Mouse (Mus musculus) spleen, embryonic (tissue): ENCODE measurements around the gene Gp1ba.

ENCODE experiments used
- CTCF ChIA-PET: fragments of 350-600 bp; sonication (Branson Sonifier 250); formaldehyde crosslinking; loops from one replicate; lab custom pipeline; 2022; lab: Charles Lee

The Gp1ba gene

DNA sequence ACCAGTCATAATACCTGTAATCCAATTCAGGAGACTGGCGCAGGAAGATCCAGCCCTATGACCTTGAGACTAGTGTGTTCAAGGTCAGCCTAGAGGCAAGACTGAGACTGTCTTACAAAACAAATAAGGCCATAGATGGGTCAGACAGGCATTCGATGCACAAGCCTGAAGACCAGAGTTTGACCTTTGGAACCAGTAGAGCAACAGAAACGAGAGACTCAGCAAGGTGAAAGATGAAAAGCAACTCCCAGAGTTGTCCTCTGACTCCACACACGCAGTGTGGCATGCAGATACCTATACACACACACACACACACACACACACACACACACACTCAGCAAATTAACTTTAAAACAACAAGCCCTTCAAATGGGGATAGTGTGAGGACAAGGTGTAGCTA, 12.0 kb upstream of the Gp1ba start:
- CTCF ChIA-PET, result no interaction called here

DNA sequence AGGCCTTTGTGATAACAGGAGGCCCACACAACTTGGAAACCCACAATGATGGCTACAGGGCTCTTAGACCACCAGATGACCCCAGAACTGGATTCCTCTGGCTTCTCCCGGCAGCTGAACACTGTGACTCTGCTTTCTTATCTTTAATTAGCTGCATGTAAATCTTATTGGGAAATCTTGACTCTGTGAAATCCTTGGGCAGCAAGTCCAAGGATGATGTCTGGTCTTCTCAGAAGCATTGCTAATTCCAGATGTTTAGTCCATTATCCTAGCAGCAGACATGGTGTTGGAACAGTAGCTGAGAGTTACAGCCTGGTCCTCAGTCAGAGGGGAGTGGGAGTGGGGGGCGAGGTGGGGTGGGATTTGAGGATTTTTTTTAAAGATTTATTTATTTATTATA, 10.5 kb upstream of the Gp1ba start:
- CTCF ChIA-PET, result interaction anchor here (1.0 to 1.3 kb wide), 2 partner anchors 76 to 128 kb away, joined by 3 read pairs; no protein-coding TSS in a partner anchor

DNA sequence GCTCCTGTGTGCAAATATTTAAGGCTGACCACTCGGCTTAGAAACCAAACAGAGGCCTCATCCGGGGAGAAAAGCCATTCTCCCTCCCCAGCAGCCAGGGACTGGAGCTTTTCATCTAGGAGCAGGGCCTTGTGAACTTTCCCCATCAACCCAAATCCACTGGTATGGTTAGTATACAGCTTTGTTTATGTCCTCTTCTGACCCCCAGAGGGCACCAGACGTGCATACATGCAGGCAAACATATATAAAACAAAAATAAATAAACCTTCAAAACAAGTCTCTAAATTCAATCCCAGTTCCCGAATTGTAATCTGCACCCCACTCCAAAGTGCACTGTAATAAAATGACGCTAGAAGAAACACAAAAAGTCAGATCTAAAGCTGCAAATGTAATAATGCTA, 9.4 kb upstream of the Gp1ba start:
- CTCF ChIA-PET, result interaction anchor here (0.7 to 1.3 kb wide), 4 partner anchors 75 to 216 kb away, joined by 3 to 10 read pairs (median 3); no protein-coding TSS in a partner anchor

DNA sequence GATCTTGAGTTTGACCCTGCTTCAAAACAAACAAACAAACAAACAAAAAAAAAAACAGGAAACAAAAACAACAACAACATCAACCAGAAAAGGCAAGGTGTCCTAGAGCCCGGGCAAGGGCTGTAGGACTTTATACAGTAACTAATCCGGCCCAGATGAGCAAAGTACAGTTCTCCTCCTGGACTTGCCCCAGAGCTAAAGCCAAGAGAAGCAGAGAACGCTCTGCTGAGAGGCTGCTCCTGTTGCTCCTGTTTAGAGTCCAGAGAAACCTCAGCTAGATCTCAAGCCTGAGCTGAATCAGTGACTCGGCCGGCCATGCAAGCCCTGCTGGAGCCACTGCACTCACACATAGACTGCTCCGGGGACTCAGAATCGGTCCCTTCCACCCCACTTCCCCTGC, 8.8 kb upstream of the Gp1ba start:
- CTCF ChIA-PET, result interaction anchor here (0.9 to 1.1 kb wide), 2 partner anchors 127 to 216 kb away, joined by 3 to 10 read pairs; no protein-coding TSS in a partner anchor

DNA sequence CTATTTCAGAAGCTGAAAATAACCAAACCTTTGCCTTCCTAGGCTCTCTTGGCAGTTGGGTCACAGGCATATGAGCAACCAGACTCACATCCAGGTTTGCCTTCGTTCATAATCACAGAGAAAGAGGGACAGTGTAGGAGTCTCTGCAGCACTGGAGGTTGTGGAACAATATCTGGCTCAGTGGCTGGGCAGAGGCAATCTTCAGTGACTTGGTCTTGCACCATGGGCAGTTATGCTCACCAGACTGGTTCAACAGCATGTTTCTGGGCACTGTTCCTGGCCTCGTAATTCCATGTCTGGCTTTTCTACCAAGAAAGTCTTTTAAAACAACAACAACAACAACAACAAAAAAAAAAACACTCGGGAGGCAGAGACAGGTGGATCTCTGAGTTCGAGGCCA, 3.3 kb upstream of the Gp1ba start:
- CTCF ChIA-PET, result no interaction called here

DNA sequence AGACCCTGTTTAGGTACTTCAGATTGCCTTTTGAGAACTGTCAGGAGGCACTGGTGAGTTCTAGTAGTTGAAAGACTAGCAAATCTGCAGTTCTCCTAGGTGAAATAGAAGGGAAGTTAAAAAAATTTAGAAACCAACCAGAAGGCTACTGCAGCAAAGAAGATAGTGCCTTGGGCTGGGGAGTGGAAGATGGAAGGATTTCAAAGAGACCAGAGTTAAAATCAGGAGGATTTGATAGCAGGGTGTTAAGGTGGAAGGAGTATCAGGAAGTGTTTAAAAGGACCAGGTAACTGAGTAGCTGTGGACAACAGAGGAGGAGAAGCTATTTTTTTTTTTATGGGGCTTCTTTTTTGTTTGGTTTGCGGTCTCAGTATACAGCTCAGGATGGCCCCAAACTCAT, 1.2 kb upstream of the Gp1ba start:
- CTCF ChIA-PET, result no interaction called here

DNA sequence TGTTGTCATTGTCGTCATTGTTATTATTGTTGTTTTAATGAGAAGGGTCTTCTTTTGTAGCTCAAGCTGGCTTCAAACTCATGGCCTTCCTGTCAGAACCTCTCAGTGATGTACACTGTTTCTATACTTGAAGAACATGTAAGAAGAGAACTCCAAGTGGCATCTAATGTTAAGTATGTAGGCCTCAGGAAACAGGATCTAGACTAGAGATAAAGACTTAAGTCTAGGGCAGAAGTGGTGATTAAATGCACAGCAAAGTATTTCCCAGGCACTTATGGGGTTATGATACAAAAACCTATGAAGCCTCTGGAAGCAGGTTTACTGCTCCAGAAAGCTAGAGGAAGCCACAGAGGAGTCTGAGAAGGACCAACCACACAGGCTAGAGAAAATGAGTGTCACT, 629 bp upstream of the Gp1ba start:
- CTCF ChIA-PET, result no interaction called here

DNA sequence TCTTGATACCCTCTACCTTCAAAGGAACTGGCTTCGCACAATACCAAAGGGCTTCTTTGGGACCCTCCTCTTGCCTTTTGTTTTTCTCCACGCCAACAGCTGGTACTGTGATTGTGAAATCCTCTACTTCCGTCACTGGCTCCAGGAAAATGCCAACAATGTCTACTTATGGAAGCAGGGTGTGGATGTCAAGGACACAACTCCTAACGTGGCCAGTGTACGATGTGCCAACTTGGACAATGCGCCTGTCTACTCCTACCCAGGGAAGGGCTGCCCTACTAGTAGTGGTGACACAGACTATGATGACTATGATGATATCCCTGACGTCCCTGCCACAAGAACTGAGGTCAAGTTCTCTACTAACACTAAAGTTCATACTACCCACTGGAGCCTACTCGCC, 1.1 kb downstream of the Gp1ba start:
- CTCF ChIA-PET, result interaction anchor here (0.5 to 0.7 kb wide), 2 partner anchors 133 to 150 kb away, joined by 3 read pairs; no protein-coding TSS in a partner anchor

DNA sequence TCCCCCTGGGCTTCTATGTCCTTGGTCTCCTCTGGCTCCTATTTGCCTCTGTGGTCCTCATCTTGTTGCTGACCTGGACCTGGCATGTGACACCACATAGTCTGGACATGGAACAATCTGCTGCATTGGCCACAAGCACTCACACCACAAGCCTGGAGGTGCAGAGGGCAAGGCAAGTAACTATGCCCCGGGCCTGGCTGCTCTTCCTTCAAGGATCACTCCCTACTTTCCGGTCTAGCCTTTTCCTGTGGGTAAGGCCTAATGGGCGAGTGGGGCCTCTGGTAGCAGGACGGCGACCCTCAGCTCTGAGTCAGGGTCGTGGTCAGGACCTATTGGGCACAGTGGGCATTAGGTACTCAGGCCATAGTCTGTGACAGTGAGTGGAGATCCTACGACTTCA, 2.3 kb downstream of the Gp1ba start:
- CTCF ChIA-PET, result no interaction called here

DNA sequence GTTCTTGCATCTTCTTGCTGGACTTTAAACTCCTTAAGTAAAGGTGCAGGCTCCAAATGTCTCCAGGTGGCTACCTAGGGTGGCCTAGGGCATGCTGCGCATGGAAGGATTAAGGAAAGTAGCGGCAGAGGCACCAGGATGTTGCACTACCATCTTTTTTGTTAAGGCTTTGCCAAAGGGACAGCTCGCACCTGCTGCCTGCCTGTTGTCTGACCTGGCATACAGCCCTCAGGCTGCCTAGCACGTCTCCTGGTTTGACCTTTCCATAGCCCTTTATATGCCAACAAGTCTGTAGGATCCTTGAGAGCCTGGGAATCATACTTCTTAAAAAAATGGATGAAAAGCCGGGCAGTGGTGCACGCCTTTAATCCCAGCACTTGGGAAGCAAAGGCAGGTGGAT, 4.1 kb downstream of the Gp1ba start:
- CTCF ChIA-PET, result no interaction called here

DNA sequence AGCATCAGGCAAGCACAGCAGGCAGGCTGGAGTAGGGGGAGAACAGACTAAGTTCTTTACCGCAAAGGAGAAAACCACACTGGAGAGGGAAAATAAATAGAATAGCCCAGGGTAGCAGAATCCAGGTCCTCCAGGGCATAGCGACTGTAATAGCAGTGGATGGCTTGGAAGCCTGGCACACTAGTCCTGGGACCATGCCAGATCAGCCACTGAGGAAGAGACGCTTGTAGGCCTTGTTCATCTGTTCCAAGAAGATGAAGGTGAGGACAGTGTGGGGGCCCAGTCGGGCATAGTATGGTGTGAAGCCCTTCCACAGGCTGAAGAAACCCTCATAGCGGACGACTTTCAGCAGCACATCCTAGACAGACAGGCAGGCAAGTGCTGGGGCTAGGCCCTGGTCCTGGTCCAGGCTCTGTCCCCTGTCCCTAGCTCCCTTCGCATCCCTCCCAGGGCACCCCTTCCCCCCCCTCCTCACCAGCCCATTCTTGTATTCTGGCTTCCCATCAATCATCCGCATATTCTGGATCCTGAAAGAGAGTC, 5.7 kb downstream of the Gp1ba start:
- CTCF ChIA-PET, result no interaction called here

DNA sequence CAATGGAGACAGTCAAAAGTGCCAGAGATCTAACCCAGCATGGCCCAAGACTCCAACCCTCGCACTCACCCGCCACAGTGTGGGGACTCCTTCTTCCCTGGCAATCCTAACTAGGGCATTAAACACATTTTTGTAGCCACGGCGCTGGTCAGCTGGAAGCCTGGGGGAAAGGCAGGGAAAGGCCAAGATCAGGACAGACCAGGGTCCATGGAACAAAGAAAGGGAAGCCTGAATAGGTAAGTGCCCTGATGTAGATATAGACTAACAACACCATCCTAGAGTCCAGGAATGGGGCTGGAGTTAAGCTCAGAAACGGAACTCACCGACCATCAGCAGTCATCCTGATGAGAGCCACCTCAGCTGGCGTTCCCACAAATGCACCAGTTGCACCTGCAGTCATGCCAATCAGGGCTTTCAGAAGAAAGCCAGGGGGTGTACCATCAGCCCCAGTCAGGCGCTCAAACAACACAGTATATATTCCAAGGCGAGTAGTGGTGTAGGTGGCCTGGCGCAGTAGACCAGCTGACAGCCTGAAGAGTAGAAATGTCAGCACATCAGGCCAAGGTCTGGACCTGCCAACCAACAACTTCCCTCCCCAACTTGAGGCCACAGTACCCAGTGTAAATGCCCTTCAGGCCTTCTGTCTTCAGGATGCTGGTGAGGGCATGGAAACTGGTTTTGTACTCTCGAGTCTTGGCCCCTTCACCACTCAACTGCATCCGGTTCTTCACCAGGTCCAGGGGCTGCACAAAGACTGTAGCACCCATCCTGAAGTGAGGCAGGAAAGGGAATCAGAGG, 6.7 kb downstream of the Gp1ba start:
- CTCF ChIA-PET, result interaction anchor here (1.6 kb wide), 1 partner anchor 20 kb away, joined by 3 read pairs; no protein-coding TSS in a partner anchor

DNA sequence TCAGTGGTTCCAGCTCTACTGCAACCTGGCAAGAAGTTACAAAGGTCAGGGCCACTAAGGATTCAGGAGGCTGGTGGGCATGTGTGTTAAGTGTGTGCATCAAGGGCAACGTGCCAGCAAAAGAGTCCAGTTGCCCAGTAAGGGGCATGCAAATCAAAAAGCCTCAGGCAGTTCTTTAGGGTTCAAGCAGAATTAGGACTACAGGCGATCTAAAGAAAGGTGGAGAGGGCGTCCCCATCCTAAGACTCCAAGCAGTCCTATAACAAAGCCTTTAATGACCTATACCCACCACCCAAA, 7.3 kb downstream of the Gp1ba start:
- CTCF ChIA-PET, result interaction anchor here (1.6 kb wide), 1 partner anchor 21 kb away, joined by 3 read pairs; no protein-coding TSS in a partner anchor

DNA sequence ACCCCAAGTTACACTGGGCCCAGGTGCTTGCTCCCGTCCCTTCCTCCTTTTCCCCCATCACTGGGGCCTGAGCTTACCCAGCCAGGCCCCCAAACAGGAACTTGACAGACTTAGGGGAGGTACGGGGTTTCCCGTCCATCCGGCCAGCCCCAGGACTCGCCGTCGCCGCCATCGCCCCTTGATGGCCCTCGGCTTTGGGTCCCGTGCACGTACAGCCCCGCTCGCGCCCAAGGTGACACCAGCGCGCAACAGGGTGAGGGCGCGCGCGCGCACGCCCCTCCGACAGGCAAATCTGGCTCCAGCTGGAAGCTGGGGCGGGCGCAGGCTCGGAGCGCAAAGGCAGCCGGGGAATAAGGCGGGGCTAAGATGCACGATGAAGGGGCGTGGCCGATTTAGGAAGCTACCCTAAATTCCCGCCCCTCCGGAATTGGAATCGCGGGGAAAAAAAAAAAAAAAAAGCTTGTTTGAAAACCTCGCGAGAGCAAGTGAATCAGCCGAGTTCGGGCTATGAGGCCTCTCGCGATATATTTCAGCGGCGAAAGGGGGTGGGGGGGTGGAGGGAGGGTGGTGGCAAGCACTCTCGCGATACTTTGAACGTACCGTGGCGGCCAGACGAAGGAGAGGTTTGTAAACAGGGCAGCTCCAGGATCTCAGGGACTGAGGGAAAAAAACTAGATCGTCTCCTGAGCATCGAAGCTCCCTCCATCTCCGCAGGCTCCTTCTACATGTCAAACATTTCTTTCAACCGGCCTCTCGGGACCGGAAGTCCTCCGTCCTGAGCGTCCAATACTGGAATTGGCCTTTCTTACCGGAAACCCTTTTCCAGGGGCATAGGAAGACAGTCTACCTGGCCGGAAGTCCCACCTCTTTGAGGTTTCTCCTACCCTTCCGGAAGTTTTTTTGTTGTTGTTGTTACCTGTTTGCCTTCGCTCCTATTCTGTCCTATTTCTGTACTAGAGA, 8.0 kb downstream of the Gp1ba start, which contains the start of the genes Rnf167 and Slc25a11:
Gene Rnf167, plus strand, starts transcription at position 545 of the 960 bp plus-strand sequence.
Gene Slc25a11, minus strand, starts transcription at position 789 of the 960 bp plus-strand sequence.
- CTCF ChIA-PET, result interaction anchor here (1.6 kb wide), 1 partner anchor 21 kb away, joined by 3 read pairs; no protein-coding TSS in a partner anchor

DNA sequence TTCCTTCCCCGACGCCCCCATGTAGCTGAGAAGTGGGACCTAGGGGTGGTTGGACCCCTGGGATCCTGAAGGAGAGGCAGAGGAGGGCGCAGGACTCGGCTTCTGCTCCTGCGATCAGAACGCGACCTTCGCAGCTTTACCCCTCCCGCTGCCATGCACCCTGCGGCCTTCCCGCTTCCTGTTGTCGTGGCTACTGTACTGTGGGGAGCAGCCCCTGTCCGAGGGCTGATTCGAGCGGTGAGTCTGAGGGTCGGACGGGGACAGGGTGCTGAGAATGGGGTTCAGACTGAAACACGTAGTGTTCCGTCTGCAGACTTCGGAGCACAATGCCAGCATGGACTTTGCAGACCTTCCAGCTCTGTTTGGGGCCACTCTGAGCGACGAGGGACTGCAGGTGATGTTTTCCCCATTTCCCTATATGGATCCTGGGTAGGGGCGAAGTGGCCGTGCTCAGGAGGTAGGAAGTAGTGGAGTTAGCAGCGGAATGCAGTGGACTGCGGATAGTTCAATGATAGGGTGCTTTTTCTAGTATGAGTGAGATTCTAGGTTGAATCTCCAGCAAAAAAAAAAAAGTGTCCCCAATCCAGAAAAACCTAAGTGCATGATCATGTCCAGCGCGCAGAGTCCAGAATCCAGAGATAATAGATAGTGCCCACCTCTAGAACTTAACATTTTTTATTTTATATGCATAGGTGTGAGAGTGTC, 8.9 kb downstream of the Gp1ba start:
- CTCF ChIA-PET, result no interaction called here

DNA sequence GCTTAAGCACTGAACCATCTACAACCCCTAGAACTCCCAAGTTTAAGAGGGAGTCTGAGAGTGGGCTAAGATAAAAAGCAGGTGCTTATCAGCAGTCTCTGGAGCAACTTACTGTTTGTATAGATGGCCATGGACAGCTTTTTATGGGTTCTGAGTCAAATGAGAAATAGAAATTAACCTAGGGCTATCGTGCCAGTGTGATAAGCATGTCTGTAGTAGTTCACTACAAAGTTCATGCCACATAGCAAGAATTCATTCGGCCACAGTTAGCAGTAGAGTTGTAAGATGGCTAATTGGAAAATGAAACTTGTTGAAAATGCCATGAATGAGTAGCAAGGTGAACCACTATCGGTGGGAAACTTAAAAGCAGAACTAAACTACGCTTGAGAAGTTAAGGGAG, 9.6 kb downstream of the Gp1ba start:
- CTCF ChIA-PET, result no interaction called here

DNA sequence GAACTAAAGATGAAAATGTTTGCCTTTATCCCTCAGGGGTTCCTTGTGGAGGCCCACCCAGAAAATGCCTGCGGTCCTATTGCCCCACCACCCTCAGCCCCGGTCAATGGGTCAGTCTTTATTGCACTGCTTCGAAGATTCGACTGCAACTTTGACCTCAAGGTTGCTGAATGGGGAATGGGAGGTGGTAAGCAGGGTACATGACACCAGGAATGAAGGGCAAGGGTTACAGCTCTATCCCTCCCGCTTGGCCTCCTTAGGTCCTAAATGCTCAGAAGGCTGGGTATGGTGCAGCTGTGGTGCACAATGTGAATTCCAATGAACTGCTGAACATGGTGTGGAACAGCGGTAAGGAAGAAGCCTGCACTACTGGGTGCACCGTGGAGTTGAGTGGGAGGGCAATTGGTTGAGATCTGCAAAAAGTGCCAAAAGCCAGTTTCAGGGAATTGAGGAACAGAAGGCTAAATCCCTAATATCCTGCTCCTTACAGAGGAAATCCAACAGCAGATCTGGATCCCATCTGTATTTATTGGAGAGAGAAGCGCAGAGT, 10.3 kb downstream of the Gp1ba start:
- CTCF ChIA-PET, result no interaction called here

DNA sequence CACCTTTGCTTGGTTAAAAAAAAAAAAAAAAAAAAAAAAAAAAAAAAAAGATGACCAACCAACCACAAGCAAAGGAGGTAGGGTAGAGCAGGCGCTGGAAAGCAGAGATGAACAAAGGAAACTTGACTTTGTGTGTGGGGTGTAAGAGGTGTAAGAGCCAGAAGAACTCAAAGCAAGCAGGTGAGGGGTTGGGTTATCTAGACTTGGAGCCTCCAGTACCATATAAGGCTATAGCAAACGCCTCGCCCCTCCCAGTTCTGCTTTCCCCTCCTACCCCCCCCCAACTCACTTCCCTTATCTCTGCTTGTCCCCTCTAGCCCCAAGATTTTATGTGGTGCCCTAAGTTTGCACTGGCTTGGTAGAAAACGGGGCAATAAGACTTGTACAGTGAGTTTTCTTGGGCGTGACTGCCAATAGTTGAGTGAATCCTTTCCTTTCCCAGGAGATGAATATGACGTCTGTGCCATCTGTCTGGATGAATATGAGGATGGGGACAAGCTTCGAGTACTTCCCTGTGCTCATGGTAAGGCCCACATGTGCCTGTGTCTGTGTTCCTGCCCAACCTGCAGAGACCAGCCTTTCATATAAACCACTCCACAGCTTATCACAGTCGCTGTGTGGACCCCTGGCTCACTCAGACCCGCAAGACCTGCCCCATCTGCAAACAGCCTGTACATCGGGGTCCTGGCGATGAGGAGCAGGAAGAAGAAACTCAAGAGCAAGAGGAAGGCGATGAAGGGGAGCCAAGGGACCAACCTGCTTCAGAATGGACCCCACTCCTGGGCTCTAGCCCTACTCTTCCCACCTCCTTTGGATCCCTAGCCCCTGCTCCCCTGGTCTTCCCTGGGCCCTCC, 11.6 kb downstream of the Gp1ba start:
- CTCF ChIA-PET, result no interaction called here

DNA sequence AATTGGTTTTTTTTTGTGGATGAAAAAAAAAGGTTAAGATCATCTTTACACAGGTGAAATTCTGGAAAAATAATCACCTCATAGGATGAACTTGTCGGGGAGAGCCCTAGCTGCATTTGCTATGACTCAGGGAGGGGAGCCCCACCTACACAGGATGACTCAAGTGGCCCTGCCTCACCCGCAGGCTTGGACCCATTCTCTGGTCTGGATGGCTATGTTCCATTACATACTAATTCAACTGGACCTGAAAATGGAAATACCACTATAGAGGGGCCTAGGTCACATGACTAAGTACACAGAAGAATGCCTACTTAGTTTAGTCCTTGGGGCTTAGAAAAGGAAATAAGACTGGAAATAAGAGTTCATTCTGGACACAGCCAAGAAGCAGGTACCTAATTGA, 12.5 kb downstream of the Gp1ba start:
- CTCF ChIA-PET, result no interaction called here
